Mouse (Mus musculus) left cerebral cortex, postnatal 25 days (tissue): ENCODE results near the gene Slx4ip. TPM values are rescaled to one million over a fixed set of nuclear protein-coding genes. Genes with fewer than 3 reads are reported as not detected.

Experiments
- DNase-seq, 2 experiments: peaks; one replicate each; pipeline ENCODE4 v3.0.0; 2022; ENCODE audit warnings: low spot score in 2 of 2, mixed read lengths in 1 of 2
- intact Hi-C: fragments of 180-260 bp; cut with DNase I; formaldehyde crosslinking; loops from one replicate; pipeline ENCODE4 v1.15.1; 2025
- total RNA-seq, 2 experiments: library from RNA; stranded (reverse); gene quantifications; 2 replicates each; pipeline ENCODE4 v1.2.3; 2021

Gene Slx4ip
- total RNA-seq, 2 experiments from 2014 or later: 9.3 to 10.0 TPM

DNA sequence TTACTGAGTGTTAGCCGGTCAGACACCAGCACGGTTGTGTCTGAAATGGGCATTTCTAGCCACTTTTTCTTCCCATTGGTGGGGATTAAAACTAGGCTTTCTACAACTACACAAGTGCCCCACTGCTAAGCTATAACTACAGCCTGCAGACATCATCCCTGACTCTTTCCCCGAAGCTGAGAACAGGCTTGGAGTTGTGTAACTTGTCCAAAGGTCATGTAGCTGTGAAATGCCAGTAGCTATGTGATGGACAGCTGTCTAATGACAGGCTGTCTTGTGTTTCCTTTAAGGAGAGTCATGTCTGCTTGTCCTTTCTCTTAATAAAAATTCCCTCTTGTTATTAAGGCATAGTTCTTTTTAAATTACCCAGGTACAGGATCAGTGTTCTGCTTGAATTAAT is 122.1 kb downstream of the Slx4ip start:
- intact Hi-C loops: no loop called here

DNA sequence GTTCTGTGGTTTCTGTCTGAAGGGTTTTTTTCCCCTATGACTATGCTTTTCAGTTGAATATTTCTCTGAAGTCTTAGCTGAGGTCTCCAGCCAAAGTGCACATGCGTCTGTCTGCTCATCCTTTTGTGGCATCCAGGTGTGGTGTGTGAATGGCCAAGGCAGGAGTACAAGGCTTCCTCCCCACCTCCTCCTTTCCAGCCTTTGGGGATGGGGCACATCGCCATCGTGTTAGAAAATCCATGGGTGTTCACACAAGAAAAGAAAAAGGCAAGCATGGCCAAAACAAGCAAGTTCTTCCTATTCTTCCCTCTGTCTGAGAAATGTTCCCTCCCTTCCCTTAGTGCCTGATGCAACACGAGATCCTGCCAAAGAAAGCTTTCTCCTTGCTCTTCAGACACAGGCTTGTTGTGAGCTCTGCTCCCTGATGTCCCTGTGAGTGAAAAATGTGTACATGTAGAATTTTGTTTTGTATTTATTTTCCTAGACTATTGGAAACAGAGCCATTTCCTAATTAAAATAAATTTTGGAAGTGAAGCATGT is 122.9 kb downstream of the Slx4ip start:
- no peak for DNase-seq
- intact Hi-C loops: no loop called here

More for the DNA sequence above, 122.1 kb downstream of the Slx4ip start:
- no peak for DNase-seq

DNA sequence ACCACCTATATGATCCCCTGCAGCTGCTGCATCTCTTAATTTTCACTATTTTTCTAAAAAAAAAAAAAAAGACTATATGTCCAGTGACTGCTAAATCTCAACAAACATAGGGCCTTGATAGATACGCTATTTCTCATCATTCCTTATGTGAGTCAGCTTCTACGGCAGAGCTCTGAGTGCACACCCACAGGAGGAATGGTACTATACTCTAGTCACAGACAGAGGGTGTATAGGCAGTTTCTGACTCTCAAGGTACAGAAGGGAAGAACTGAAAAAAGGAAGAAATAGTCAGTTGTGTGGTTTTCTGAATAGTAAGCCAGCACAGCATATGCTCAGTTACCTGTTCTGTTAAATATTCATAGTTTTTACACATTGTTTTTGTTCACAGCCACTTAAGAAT is 123.4 kb downstream of the Slx4ip start:
- intact Hi-C loops: no loop called here

DNA sequence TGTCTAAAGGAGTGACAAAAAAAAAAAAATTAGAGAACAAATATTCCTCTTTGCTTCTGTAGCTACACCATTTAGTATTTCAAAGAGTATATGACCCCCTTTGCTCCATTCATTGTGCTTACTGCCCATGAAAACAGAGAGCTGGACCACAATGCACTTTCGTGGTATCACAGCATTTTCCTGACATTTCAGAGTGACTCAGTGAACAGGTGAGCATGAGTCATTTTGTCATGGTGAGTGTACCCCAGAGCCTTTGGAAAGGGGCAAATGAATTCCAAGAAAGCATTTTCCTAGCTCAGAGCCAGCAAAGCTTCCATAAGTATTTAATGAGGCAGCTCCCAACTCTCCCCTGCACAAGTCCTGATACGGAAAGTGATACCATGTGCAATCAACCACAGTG is 153.1 kb downstream of the Slx4ip start:
- intact Hi-C loops: no loop called here
- no peak for DNase-seq

More for the DNA sequence above, 123.4 kb downstream of the Slx4ip start:
- peak in 1 of 2 experiments; percentile 64 for DNase-seq

DNA sequence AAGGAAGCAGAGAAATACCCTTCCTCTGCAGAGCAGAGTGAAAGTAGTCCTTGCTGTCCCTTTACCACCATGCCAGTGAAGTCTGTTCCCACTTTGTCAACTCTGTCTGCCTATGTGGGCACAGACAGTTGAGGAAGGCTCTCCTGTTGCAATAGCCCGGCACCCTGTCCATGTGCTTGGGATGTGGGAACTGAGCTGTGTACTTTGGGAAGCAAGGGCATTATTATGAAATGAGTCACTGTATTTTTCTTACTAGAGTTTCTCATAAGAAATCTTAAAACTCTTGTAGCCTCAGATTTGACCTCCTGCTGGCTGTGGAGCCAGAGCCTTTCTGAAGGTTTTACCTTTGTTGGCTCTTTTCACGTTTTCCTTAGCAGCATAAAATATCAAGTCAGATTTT is 158.3 kb downstream of the Slx4ip start:
- intact Hi-C loops: no loop called here

DNA sequence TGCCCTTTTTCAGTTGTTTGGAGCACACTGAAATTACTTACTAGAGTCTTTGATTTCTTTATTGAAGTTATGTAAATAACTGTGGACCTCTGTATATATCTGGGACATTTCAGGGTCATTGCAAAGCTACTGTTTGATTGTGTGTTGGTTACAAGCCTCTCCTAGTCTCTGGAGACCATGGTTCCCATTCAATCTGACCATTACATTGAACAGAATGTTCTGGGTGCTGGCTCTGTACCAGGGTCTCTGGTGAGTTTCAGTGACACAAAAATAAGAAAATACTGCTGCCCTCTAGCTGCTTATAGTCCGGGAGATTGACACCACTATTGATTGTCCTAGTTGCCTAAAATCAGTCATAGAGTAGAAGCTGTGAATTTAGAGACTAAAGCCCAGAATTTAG is 158.9 kb downstream of the Slx4ip start:
- DNase-seq: no peak
- intact Hi-C loops: no loop called here

More for the DNA sequence above, 158.3 kb downstream of the Slx4ip start:
- DNase-seq: no peak

DNA sequence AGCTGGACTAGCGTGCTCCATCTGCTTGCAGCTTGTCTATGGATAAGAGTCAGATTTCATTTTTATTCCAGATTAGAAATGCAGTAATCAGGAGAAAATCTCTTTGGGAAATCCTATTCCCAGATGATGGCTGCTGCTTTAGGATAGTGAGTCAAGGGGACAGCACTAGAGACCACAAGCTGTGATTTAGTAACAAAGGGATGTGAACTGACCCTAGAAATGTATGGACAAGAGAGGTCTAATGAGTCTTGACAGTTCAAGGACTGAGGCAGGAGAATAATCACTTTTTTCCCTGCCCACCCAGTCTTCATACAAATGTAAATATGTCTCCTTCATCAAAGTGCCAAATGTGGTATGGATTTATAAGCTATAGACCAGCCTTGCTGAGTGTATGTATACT is 172.8 kb downstream of the Slx4ip start:
- intact Hi-C loops: no loop called here
- DNase-seq: no peak

DNA sequence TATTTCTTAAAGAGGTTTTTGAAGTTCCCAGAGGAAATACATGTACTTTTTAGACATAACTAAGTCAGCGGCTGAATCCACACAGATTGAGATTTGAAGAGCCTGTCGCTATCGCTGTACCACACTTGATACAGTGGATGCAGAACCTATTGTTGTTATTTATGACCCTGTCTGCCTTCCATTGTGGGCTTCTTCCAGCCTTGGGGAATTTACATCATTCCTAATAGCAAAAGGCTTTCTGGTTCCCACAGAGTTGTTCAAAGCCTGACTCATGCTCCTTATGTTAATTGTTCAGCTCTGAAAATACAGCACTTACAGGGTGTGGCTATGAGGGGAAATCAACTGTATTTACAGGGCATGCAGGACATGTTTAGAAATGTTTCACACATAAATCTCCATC is 173.5 kb downstream of the Slx4ip start:
- intact Hi-C loops: no loop called here
- DNase-seq: no peak

DNA sequence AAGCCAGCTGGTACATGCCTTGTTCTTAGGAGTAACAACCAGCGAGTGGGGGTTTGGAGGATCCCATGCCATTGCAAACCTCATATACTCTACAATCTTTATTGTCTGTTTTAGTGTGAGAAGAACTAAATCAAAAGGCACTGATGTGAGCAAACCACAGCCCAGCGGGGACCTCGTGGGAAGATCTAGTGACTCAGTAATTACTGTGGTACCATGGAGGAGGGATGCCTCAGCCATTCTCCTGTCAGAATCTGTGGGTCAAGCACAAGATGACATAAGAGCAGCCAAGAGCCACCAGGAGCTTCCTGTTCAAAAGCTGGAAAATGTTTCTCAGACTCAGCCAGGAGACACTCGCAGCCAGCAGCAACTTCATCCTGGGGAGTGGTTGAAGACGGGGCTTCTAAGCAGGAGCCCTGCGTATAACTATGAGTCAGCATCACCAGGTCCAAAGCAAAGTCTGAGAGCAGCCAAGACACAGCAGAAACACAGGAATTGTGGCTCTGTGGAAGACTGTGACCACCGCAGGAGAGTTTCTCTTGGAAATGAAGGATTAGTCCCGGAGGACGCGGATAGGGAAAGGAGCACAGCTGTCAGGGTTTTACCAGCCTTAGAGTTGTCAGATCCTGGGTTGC is 176.6 kb downstream of the Slx4ip start:
- intact Hi-C loops: no loop called here

DNA sequence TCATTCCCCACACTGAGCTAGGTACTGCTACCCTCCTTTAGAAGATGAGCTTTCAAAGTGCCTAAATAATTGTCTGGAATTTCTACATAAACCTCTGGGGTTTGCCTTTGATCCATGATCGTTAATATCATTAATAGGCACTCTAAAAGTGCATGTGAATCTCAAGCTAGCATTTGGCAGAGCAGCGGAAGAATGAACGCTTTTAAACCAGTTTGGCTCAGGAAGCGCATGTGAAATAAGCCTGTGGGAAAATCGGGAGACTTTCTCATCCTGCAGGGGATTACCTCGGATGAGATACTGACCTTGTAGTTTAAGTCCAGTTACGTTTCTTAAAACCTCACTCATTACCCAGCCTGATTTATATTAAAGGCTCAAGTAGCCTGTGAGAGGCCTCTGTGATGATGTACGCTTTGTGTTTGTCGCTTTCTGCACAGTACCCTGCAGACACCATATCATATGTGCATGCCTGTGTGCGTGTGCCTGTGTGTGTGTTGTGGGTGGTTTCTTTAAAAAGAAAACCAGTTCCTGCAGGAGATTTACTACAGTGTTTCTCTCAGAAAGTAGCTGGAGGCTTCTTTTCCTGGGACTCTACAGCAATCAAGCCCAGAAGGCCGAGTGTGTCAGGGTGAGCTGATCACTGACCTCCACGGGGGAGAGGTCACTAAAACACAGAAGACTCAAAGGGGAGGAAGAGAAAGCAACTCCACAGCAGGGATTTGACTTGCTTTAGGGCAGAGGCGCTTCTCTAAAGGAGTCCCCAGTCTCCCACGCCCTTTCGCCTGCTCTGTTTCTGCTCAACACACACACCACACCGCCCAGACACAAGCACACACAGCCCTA is 182.7 kb downstream of the Slx4ip start:
- DNase-seq: peak; percentile 12 to 69
- intact Hi-C loops: no loop called here

More for the DNA sequence above, 176.6 kb downstream of the Slx4ip start:
- DNase-seq: peak in 1 of 2 experiments; percentile 28

DNA sequence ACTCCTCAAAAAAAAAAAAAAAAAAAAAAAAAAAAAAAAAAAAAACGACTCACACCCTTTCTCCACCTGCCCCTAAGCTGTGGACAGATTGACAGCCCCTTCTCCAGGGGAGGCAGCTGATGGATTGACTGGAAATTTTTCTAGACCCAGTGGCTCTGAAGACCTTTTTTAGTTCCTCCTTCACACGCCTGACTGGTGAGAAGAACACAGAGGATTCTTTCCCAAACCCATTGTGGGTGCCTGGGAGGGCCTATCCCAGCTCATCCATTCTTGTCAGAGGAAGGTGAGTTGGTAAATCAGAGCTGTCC is 183.2 kb downstream of the Slx4ip start:
- intact Hi-C loops: no loop called here
- DNase-seq: peak in 1 of 2 experiments; percentile 14

DNA sequence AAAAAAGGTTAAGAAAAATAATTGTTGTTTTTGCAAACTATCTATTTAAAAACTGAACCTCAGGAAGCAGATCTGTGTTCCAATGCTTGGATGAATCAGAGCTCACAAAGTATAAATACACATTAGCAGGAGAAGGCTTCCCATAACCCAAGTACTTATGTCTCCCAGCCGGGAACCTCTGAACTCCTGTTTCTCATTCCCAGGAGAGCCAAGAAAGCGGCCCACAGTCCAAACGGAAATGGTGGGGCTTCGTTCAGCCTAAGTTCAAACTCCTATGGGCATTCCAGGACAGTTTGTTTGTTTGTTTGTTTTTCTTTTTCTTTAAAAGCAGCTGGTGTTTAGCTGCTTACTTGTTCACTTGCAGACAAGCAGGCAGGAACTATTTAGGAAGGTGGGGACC is 187.8 kb downstream of the Slx4ip start:
- intact Hi-C loops: no loop called here
- DNase-seq: no peak

DNA sequence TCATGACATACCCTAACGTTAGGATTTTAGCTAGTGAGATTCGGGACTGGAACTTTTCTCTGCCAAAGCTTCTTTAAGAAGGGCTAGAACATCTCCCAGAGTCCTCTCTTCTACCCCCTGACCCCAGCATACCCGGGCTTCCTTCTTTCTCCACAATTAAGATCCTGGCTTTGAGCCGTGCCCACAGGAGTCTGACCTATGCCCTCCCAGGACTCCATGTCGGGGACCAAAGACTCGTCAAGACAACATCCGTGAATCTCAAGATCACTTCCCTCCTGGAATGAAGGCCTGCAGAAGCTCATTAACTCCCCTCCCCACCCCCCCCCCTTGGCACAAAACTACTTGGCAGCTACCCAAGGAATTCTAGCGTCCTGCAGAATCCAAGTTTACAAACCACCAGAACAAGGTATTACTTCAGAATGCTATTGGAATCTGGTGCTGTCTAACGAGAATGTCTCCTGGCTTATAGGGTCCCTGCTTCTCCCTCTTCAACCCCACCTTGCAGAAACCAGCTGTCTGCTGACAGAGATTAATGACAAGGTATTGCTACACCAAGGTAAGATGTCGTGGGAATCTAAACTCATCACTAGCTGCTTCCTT is 188.8 kb downstream of the Slx4ip start:
- DNase-seq: no peak
- intact Hi-C loops: no loop called here

DNA sequence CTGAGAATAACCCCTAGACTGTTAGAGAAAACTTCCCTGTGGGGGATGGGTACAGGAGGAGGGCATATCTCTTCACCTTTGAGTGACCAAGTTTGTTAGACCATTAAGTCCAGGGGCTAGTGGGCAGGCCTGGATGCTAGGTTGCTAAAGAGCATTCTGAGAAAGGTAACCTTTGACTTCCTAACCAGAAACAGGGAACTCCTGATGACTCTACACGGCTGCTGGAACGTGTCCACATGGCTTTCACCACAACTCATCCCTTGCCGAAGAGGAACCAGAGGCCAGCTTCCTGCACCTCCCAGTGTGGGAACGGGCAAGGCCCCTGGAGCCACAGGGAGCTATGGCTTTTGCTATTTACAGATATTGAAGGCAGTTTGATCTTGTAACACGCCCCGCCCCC is 189.4 kb downstream of the Slx4ip start:
- no peak for DNase-seq
- intact Hi-C loops: no loop called here

DNA sequence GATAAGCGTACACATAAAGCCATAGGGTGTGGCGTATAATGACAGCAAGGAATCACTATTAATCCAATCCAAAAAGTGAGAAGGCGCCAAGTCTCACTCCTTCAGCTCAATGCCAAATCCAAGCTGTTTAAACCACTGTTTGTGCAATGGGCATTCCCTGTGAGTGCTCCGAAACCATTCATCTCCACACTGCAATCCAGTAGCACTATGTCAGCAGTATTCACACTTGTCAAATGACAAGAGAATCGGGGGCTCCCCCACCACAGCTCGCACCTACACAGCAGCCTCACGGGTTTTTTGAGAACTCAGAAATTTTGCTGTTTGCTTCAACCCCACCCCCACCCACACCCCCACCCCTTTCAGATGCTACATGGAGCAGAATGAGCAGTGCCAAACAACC is 190.0 kb downstream of the Slx4ip start:
- no peak for DNase-seq

DNA sequence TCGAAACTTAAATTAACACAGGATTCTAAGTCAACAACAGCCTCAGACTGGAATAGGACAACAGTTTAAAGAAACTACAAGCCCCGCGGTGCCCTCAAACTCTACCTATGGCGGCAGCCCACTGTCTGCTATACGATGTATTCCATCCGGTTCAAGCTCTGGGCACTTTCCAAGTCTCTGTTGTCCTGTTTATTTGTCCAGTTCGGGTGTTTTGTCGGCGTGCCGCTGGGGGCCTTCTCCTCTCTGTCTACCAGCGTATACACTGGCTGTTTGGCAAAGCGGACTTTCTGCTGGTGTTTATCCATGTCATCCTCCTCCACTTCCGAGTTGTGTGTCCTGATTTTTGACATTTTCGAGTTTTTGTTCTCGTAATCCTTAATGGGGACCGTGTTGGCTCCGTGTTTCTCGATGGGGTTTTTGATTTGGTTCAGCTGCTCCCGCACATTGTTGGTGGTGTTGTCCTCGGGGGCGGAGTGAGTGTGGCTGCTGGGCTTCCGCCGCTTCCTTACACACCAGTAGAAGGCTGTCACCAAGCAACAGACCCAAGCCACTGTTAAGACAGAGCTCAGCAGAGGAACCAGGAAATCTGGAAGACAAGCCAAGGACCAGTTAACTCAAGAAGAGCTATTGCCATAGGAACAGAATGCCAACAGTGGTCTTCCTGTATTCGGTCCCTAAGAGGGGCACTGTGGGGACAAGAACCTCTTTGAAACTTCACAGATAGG is 192.0 kb downstream of the Slx4ip start:
- DNase-seq: peak; percentile 55 to 60
- intact Hi-C loops: no loop called here

More for the DNA sequence above, 190.0 kb downstream of the Slx4ip start:
- intact Hi-C loops: no loop called here

DNA sequence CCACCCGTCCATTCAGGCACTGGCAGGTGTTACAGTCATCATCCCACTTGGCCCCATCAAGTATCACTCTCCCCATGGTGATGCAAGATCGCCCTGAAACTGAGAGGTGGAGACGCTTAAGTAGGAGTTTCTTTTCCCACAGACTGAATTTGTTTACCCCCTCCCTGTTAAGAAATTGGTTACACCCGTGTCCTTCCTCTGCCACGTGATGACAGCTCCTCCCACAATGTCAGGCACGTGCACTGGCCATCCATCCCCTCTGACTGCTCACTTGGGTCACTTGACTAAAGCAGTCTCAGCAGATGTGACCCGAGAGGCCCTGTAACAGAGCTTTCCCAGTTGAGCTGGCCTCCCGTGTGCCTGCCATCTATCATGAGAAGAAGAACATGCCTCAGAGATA is 194.2 kb downstream of the Slx4ip start:
- intact Hi-C loops: no loop called here

DNA sequence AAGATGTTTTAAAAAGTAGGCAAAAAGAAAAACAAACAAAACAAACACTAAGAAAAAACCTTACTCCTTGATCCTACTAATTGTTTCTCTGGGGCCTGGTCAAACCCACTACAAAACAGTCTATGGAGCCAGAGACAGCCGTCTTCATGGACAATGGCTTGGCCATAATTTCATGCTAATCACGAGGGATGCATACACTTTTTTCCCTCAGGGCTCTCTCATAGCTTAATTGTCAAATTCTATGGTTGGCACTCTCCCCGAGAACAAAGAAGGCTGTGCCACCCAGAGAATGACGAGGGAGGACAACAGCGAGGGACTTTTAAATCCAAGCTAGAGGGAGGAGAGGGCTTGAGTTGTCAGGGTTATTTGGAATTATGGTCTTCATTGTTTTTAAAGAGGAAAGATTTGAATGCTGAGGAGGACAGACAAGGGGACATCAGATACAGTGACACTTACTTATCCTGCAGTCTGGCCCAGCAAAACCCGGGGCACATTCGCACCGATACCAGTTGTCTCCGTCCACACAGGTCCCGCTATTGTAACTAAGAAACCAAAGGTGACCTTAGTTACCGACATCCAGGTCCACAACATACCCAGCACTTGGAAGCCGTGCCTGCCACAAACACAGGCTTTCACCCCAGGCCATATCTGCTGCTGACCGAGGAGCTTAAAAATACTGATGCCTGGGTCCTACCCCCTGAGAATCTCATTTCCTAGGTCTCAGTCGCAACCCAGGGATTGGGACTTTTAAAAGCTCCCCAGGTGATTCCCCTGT is 195.8 kb downstream of the Slx4ip start:
- no peak for DNase-seq
- intact Hi-C loops: no loop called here

More for the DNA sequence above, 194.2 kb downstream of the Slx4ip start:
- no peak for DNase-seq

DNA sequence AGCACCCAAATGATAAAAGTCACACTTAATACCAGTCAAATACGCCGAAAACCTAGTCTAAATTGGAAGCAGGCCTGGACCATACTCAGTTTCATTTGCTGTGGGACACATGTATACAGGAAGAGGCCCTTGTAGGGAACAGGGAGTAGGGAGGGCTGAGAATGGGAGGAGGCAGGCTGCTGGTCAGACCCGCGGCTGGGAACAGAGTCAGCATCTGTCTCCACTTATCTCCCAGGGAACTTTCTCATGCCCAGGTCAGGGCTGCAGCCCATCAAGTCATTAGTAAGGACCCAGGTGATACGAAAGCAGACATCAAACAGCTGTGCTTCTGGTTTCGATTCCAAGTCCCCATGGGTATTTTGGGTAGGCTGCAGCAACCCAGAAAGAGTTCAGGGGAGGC is 196.7 kb downstream of the Slx4ip start:
- intact Hi-C loops: no loop called here

More for the DNA sequence above, 196.7 kb downstream of the Slx4ip start:
- no peak for DNase-seq
